Mouse (Mus musculus): ENCODE results near the gene Smtnl1. TPM values are rescaled to one million over a fixed set of nuclear protein-coding genes. Genes with fewer than 3 reads are reported as not detected.

Gene Smtnl1
- polyA plus RNA-seq, 1 experiment from 2014 or later = not detected

Other genes with a start within 250 kb of the Smtnl1 start
- 44.3 and 50.4 TPM in 2 replicates for gene Ctnnd1, start 171.9 kb downstream of the Smtnl1 start, polyA plus RNA-seq (2016; fragmentation: Nextera tagmentation; extraction: Ambion mirVana)
- 0.27 and 0.43 TPM in 2 replicates for gene Btbd18, start 163.6 kb downstream of the Smtnl1 start, polyA plus RNA-seq (2016; fragmentation: Nextera tagmentation; extraction: Ambion mirVana)
- 306 and 312 TPM in 2 replicates for gene Selenoh, start 151.9 kb downstream of the Smtnl1 start, polyA plus RNA-seq (2016; fragmentation: Nextera tagmentation; extraction: Ambion mirVana)
- gene Gm28635, start 144.6 kb downstream of the Smtnl1 start, polyA plus RNA-seq (2016; fragmentation: Nextera tagmentation; extraction: Ambion mirVana) = not detected in 2 replicates
- 50.4 and 50.5 TPM in 2 replicates for gene Med19, start 144.2 kb downstream of the Smtnl1 start, polyA plus RNA-seq (2016; fragmentation: Nextera tagmentation; extraction: Ambion mirVana)
- 196 and 197 TPM in 2 replicates for gene Tmx2, start 143.5 kb downstream of the Smtnl1 start, polyA plus RNA-seq (2016; fragmentation: Nextera tagmentation; extraction: Ambion mirVana)
- 24.3 and 27.1 TPM in 2 replicates for gene Zdhhc5, start 107.5 kb downstream of the Smtnl1 start, polyA plus RNA-seq (2016; fragmentation: Nextera tagmentation; extraction: Ambion mirVana)
- 36.4 and 37.1 TPM in 2 replicates for gene Clp1, start 95.3 kb downstream of the Smtnl1 start, polyA plus RNA-seq (2016; fragmentation: Nextera tagmentation; extraction: Ambion mirVana)
- 20.5 and 21.4 TPM in 2 replicates for gene Ypel4, start 88.6 kb downstream of the Smtnl1 start, polyA plus RNA-seq (2016; fragmentation: Nextera tagmentation; extraction: Ambion mirVana)
- 7.8 and 9.0 TPM in 2 replicates for gene Gm19426, start 79.0 kb downstream of the Smtnl1 start, polyA plus RNA-seq (2016; fragmentation: Nextera tagmentation; extraction: Ambion mirVana)
- 33.8 and 34.5 TPM in 2 replicates for gene Serping1, start 47.2 kb downstream of the Smtnl1 start, polyA plus RNA-seq (2016; fragmentation: Nextera tagmentation; extraction: Ambion mirVana)
- gene Ube2l6, start 23.8 kb downstream of the Smtnl1 start, polyA plus RNA-seq (2016; fragmentation: Nextera tagmentation; extraction: Ambion mirVana) = 22.8 and 23.2 TPM in 2 replicates
- 37.6 and 39.4 TPM in 2 replicates for gene Timm10, start 4.3 kb upstream of the Smtnl1 start, polyA plus RNA-seq (2016; fragmentation: Nextera tagmentation; extraction: Ambion mirVana)
- 8.4 and 10.2 TPM in 2 replicates for gene Slc43a1, start 16.2 kb upstream of the Smtnl1 start, polyA plus RNA-seq (2016; fragmentation: Nextera tagmentation; extraction: Ambion mirVana)
- gene Rtn4rl2, start 64.1 kb upstream of the Smtnl1 start, polyA plus RNA-seq (2016; fragmentation: Nextera tagmentation; extraction: Ambion mirVana) = 9.5 and 14.7 TPM in 2 replicates
- 14.9 and 15.9 TPM in 2 replicates for gene Slc43a3, start 113.9 kb upstream of the Smtnl1 start, polyA plus RNA-seq (2016; fragmentation: Nextera tagmentation; extraction: Ambion mirVana)
- 0.83 and 1.3 TPM in 2 replicates for gene Prg2, start 157.8 kb upstream of the Smtnl1 start, polyA plus RNA-seq (2016; fragmentation: Nextera tagmentation; extraction: Ambion mirVana)
- 0.46 TPM in 1 of 2 replicates, not detected in the other for gene Prg3, start 165.6 kb upstream of the Smtnl1 start, polyA plus RNA-seq (2016; fragmentation: Nextera tagmentation; extraction: Ambion mirVana)
- gene Ssrp1, start 214.6 kb upstream of the Smtnl1 start, polyA plus RNA-seq (2016; fragmentation: Nextera tagmentation; extraction: Ambion mirVana) = 237 and 239 TPM in 2 replicates
- 40.0 and 51.0 TPM in 2 replicates for gene P2rx3, start 214.8 kb upstream of the Smtnl1 start, polyA plus RNA-seq (2016; fragmentation: Nextera tagmentation; extraction: Ambion mirVana)
- gene Tnks1bp1, start 225.4 kb upstream of the Smtnl1 start, polyA plus RNA-seq (2016; fragmentation: Nextera tagmentation; extraction: Ambion mirVana) = 30.1 and 32.2 TPM in 2 replicates

Data from neural tube, embryonic 12.5 days (tissue).